Mouse (Mus musculus): ENCODE measurements around the gene Pde3a. TPM values are rescaled to one million over a fixed set of nuclear protein-coding genes. Genes with fewer than 3 reads are reported as not detected.
A peak's percentile ranks its signal among the peaks of the same experiment; 100 is the strongest.

Gene Pde3a
- total and polyA plus RNA-seq, 2 experiments: 0.44 to 1.1 TPM

DNA sequence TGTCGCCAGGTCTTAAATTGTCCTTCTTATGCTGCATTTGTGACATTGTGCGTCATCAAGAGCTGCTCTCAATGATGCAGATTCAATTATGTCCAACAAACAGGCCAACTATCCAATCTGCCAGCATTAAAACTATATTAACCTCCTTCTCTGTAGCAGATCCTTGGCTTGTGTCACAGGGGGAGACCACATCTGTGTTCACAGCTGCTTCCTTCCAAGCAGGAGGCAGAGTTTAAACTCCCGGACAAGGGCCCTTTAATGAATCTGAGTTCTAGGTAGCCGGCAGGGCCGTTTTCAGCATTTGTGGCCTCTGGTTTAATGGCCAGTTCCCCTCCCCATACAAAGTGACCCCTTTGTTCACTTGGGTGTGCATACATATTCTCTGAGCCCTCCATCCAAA is 118.0 kb downstream of the Pde3a start:
- Histone ChIP-seq H3K4me3 (ENCODE audit: insufficient read depth, low read depth, low read length) (no peak overlapping the region), H3K9ac (ENCODE audit: low read depth, low read length) (no peak overlapping the region), H3K4me1 (ENCODE audit: control insufficient read depth, insufficient read depth, low read length) (no peaks in the 10 kb centered on the region), H3K79me2 (ENCODE audit: control insufficient read depth, insufficient read depth, low read length) (no peaks in the 10 kb centered on the region), H3K27ac (replicated peaks; ENCODE audit: insufficient read depth, low read depth, low read length) (no peak overlapping the region), H3K36me3 (ENCODE audit: control insufficient read depth, insufficient read depth, low read length) (no peaks in the 10 kb centered on the region), H3K27me3 (ENCODE audit: control insufficient read depth, insufficient read depth, low read length) (no peaks in the 10 kb centered on the region)
- no peak for DNase-seq (ENCODE audit: extremely low read depth, low read depth, low spot score)
- 84% methylated on average over 5 of the region's 5 CpGs for WGBS
- TF ChIP-seq CTCF (IDR thresholded peaks at IDR 0.05; ENCODE audit: low read depth, low read length) (no peak), POLR2A (IDR thresholded peaks at IDR 0.05; ENCODE audit: extremely low read depth, insufficient read depth, low read length) (no peak)

DNA sequence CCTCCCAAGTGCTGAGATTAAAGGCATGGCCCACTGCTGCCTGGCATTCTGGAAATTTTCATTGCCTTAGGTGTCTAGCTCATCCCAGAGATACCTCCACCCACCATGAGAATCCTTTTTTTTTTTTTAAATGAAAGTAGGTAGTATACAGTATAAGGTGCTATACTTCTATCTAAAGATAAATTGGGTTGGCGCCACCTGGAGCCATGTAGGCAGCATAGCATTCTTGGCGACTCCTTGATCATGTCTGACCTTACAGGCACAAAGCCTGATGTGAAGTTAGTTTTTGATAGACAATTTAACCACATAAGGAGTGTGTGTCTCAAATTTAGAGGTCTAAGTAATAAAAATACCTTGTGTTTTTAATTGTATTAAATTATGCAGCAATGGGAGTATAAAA is 123.6 kb downstream of the Pde3a start:
- H3K27ac ChIP-seq (replicated peaks; ENCODE audit: insufficient read depth, low read depth, low read length): no peak overlapping the region
- no peaks in the 10 kb centered on the region for H3K27me3 ChIP-seq (ENCODE audit: control insufficient read depth, insufficient read depth, low read length)
- TF ChIP-seq CTCF (IDR thresholded peaks at IDR 0.05; ENCODE audit: low read depth, low read length): peak; percentile 45; the same call in 1 of the 2 replicates
- no peak for TF ChIP-seq POLR2A (IDR thresholded peaks at IDR 0.05; ENCODE audit: extremely low read depth, insufficient read depth, low read length)
- H3K36me3 ChIP-seq (ENCODE audit: control insufficient read depth, insufficient read depth, low read length): no peaks in the 10 kb centered on the region
- H3K9ac ChIP-seq (ENCODE audit: low read depth, low read length): no peak overlapping the region
- peak; percentile 22 for DNase-seq (ENCODE audit: extremely low read depth, low read depth, low spot score)
- no peaks in the 10 kb centered on the region for H3K79me2 ChIP-seq (ENCODE audit: control insufficient read depth, insufficient read depth, low read length)
- H3K4me3 ChIP-seq (ENCODE audit: insufficient read depth, low read depth, low read length): no peak overlapping the region
- peaks cover 2% of the 10 kb centered on the region; the same call in 1 of the 2 replicates for H3K4me1 ChIP-seq (ENCODE audit: control insufficient read depth, insufficient read depth, low read length)
- 61% methylated on average over 2 of the region's 2 CpGs for WGBS

DNA sequence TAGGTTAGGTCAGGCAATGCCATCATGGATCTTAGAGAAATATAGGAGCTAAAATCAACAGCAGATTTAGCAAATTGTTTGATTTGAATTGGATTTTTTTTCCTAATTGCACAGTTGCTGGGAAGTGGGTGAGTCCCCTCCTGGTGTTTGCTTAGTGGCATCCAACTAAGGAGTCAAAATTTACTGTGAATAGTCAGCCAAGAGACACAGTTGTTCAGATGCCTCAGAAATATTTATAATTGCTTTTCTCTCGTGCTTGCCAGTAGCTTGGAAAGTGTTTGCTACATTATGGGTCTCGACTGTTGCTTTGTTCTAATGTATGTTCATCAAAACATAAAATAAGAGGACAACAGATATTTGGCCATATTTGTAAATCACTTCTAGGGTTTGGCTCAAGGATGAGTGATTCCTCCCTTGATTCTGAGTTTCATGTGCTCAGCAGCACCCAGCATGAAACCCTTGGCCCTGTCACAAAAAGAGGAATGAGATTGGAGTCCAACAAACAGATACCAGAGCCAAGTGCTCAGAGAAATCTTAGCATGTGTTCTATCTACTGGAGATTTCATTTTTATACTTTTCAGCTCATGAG is 125.5 kb downstream of the Pde3a start:
- H3K27ac ChIP-seq (replicated peaks; ENCODE audit: insufficient read depth, low read depth, low read length): no peak overlapping the region
- WGBS: 52% methylated on average over 2 of the region's 2 CpGs
- no peak for TF ChIP-seq CTCF (IDR thresholded peaks at IDR 0.05; ENCODE audit: low read depth, low read length)
- no peak for TF ChIP-seq POLR2A (IDR thresholded peaks at IDR 0.05; ENCODE audit: extremely low read depth, insufficient read depth, low read length)
- peaks cover 2% of the 10 kb centered on the region; the same call in 1 of the 2 replicates for H3K4me1 ChIP-seq (ENCODE audit: control insufficient read depth, insufficient read depth, low read length)
- no peaks in the 10 kb centered on the region for H3K79me2 ChIP-seq (ENCODE audit: control insufficient read depth, insufficient read depth, low read length)
- H3K36me3 ChIP-seq (ENCODE audit: control insufficient read depth, insufficient read depth, low read length): no peaks in the 10 kb centered on the region
- H3K4me3 ChIP-seq (ENCODE audit: insufficient read depth, low read depth, low read length): no peak overlapping the region
- no peak overlapping the region for H3K9ac ChIP-seq (ENCODE audit: low read depth, low read length)
- no peaks in the 10 kb centered on the region for H3K27me3 ChIP-seq (ENCODE audit: control insufficient read depth, insufficient read depth, low read length)
- DNase-seq (ENCODE audit: extremely low read depth, low read depth, low spot score): no peak

GRCm38 (mm10) chr6:141375155-141375554 is 126.1 kb downstream of the Pde3a start:
- H3K27me3 ChIP-seq (ENCODE audit: control insufficient read depth, insufficient read depth, low read length): no peaks in the 10 kb centered on the region
- H3K79me2 ChIP-seq (ENCODE audit: control insufficient read depth, insufficient read depth, low read length): no peaks in the 10 kb centered on the region
- no peak overlapping the region for H3K4me3 ChIP-seq (ENCODE audit: insufficient read depth, low read depth, low read length)
- no peaks in the 10 kb centered on the region for H3K36me3 ChIP-seq (ENCODE audit: control insufficient read depth, insufficient read depth, low read length)
- TF ChIP-seq CTCF (IDR thresholded peaks at IDR 0.05; ENCODE audit: low read depth, low read length): peak; percentile 53
- no peak for TF ChIP-seq POLR2A (IDR thresholded peaks at IDR 0.05; ENCODE audit: extremely low read depth, insufficient read depth, low read length)
- H3K9ac ChIP-seq (ENCODE audit: low read depth, low read length): no peak overlapping the region
- H3K4me1 ChIP-seq (ENCODE audit: control insufficient read depth, insufficient read depth, low read length): peaks cover 2% of the 10 kb centered on the region; the same call in 1 of the 2 replicates
- no peak for DNase-seq (ENCODE audit: extremely low read depth, low read depth, low spot score)
- no peak overlapping the region for H3K27ac ChIP-seq (replicated peaks; ENCODE audit: insufficient read depth, low read depth, low read length)
- 57% methylated on average over 4 of the region's 4 CpGs for WGBS

DNA sequence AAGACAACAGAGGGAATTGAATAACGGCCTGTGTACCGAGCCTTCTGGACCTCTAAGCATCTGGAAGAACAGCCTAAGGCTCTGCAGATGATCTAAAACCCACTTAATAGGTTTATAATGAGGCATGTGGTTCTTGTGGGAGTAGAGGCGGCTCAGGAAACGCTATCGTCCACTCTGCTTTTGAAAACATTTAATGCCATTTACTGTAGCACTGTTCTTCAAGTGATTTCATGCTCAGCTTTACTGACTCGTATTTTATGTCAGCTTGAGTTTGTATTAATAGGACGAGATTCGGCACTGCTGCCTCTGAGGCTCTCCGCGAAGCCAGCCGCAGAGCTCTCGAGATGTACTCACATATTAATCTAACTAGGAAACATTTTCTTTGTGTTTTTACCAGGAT is 131.9 kb downstream of the Pde3a start:
- Histone ChIP-seq H3K27me3 (ENCODE audit: control insufficient read depth, insufficient read depth, low read length) (no peaks in the 10 kb centered on the region), H3K79me2 (ENCODE audit: control insufficient read depth, insufficient read depth, low read length) (no peaks in the 10 kb centered on the region), H3K4me3 (ENCODE audit: insufficient read depth, low read depth, low read length) (no peak overlapping the region), H3K9ac (ENCODE audit: low read depth, low read length) (no peak overlapping the region), H3K27ac (replicated peaks; ENCODE audit: insufficient read depth, low read depth, low read length) (no peak overlapping the region; the same call in 1 of the 2 replicates), H3K4me1 (ENCODE audit: control insufficient read depth, insufficient read depth, low read length) (peaks cover 2% of the 10 kb centered on the region; the same call in 1 of the 2 replicates), H3K36me3 (ENCODE audit: control insufficient read depth, insufficient read depth, low read length) (no peaks in the 10 kb centered on the region)
- TF ChIP-seq CTCF (IDR thresholded peaks at IDR 0.05; ENCODE audit: low read depth, low read length) (no peak), POLR2A (IDR thresholded peaks at IDR 0.05; ENCODE audit: extremely low read depth, insufficient read depth, low read length) (no peak)
- WGBS: 39% methylated on average over 12 of the region's 12 CpGs
- no peak for DNase-seq (ENCODE audit: extremely low read depth, low read depth, low spot score)

DNA sequence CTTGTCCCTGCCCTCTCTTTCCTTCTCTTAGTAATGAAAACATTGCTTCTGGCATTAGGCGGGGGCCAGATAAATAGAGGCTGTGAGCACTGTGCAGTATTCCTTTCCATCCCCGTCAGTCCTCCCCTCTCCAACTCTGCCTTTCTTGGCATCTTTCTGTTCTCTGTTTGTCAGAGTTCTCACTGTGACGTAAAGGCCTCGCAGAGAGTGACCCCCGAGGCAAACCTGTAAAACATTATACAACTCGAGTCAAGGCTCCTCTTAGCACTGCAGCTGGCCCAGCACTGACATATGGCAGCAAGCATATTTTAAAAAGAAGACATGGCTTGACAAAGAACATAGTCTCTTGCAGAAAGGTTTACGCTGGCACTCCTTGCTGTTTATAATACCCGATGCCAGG is 132.4 kb downstream of the Pde3a start:
- WGBS: 21% methylated on average over 8 of the region's 8 CpGs
- H3K79me2 ChIP-seq (ENCODE audit: control insufficient read depth, insufficient read depth, low read length): no peaks in the 10 kb centered on the region
- peaks cover 2% of the 10 kb centered on the region; the same call in 1 of the 2 replicates for H3K4me1 ChIP-seq (ENCODE audit: control insufficient read depth, insufficient read depth, low read length)
- H3K9ac ChIP-seq (ENCODE audit: low read depth, low read length): no peak overlapping the region
- no peak overlapping the region for H3K27ac ChIP-seq (replicated peaks; ENCODE audit: insufficient read depth, low read depth, low read length)
- H3K36me3 ChIP-seq (ENCODE audit: control insufficient read depth, insufficient read depth, low read length): no peaks in the 10 kb centered on the region
- H3K27me3 ChIP-seq (ENCODE audit: control insufficient read depth, insufficient read depth, low read length): no peaks in the 10 kb centered on the region
- DNase-seq (ENCODE audit: extremely low read depth, low read depth, low spot score): peak; percentile 24
- TF ChIP-seq POLR2A (IDR thresholded peaks at IDR 0.05; ENCODE audit: extremely low read depth, insufficient read depth, low read length): no peak
- TF ChIP-seq CTCF (IDR thresholded peaks at IDR 0.05; ENCODE audit: low read depth, low read length): no peak
- no peak overlapping the region for H3K4me3 ChIP-seq (ENCODE audit: insufficient read depth, low read depth, low read length)

Measured in liver, adult 2 months (tissue).